Mouse (Mus musculus): ENCODE data around the gene Fgf7.

DNA sequence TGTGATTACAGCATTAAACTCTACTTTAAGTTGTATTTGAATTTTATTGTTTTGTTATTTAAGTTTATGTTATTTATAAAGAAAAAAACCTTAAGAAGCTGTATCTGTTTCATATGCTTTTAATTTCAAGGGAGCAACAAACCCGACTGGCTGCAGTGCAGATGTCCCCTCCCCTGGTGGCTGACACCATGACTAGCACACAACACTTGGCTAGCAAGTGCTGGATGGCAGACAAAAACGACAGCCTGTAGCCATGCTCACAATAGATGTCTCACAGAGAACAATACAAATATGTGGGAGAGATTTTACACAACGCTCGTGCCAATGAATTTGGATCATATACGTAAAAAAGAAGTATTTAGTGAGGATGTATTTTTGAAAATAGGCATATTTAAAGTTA, 56.0 kb downstream of the Fgf7 start:
- TF ChIP-seq CTCF (IDR thresholded peaks at IDR 0.05; ENCODE audit: borderline replicate concordance, extremely low read depth, insufficient read depth, insufficient read length), result peak; percentile 4; the same call in 1 of the 2 replicates
- TF ChIP-seq POLR2A (IDR thresholded peaks at IDR 0.05; ENCODE audit: borderline replicate concordance, extremely low read depth, insufficient read depth, insufficient read length, poor library complexity, severe bottlenecking), result no peak
